Mouse (Mus musculus) cerebellum, adult 2 months (tissue): ENCODE measurements around the gene Dgke. TPM values are rescaled to one million over a fixed set of nuclear protein-coding genes. Genes with fewer than 3 reads are reported as not detected.
A peak's percentile ranks its signal among the peaks of the same experiment; 100 is the strongest.

Source experiments
- DNase-seq, 2 experiments: peaks; one replicate each; pipeline ENCODE4 v3.0.0; 2021
- H3K27ac ChIP-seq: fragments of 200-500 bp; 2 replicates; pipeline ENCODE4 v1.5.1; 2012; ENCODE audit warnings: low read length, control low read depth, inconsistent platforms; ENCODE audit not compliant: insufficient read depth
- H3K27me3 ChIP-seq: fragments of 200-500 bp; 2 replicates; pipeline ENCODE4 v1.6.1; 2012; ENCODE audit warnings: inconsistent platforms, mild to moderate bottlenecking, low read length, moderate library complexity; ENCODE audit not compliant: control insufficient read depth, insufficient read depth
- H3K4me1 ChIP-seq: fragments of 200-500 bp; 2 replicates; pipeline ENCODE4 v1.6.1; 2011; ENCODE audit warnings: low read length; ENCODE audit not compliant: control insufficient read depth, insufficient read depth
- H3K4me3 ChIP-seq: fragments of 200-500 bp; replicated peaks from 2 replicates; pipeline ENCODE3; 2011; ENCODE audit warnings: mild to moderate bottlenecking, low read depth, low read length, control low read depth; ENCODE audit not compliant: insufficient read depth
- CTCF ChIP-seq: fragments of 200-500 bp; IDR thresholded peaks from 2 replicates; pipeline ENCODE4 v1.5.1; 2011; ENCODE audit warnings: low read depth, mild to moderate bottlenecking, control low read depth, low read length, moderate library complexity, borderline replicate concordance; ENCODE audit not compliant: insufficient read depth
- POLR2A ChIP-seq: fragments of 200-500 bp; IDR thresholded peaks from 2 replicates; pipeline ENCODE4 v1.6.1; 2011; ENCODE audit warnings: low read length, control low read depth, borderline replicate concordance; ENCODE audit not compliant: insufficient read depth
- WGBS: fragments of 180-500 bp; shearing (Covaris S2); methylation state at CpG from one replicate; pipeline ENCODE4 v1.1.7; 2018; 5-methylcytosine and 5-hydroxymethylcytosine counted together
- polyA plus RNA-seq: library from polyadenylated mRNA; depleted of rRNA; stranded (reverse); fragments of >200 nt; gene quantifications from 2 replicates; pipeline ENCODE4 v1.2.3, GENCODE M21; 2012

The Dgke gene
- polyA plus RNA-seq, 1 experiment, result 34.0 TPM

GRCm38 (mm10) chr11:89039325-89039724, 27.3 kb downstream of the Dgke start:
- Histone ChIP-seq H3K4me3 (no peak overlapping the region), H3K27ac (no peak overlapping the region), H3K4me1 (no peaks in the 10 kb centered on the region), H3K27me3 (no peaks in the 10 kb centered on the region)
- TF ChIP-seq CTCF, result peak; percentile 71
- no peak for TF ChIP-seq POLR2A
- DNase-seq, result peak; percentile 33 to 39
- 23% methylated on average over 3 of the region's 3 CpGs for WGBS

DNA sequence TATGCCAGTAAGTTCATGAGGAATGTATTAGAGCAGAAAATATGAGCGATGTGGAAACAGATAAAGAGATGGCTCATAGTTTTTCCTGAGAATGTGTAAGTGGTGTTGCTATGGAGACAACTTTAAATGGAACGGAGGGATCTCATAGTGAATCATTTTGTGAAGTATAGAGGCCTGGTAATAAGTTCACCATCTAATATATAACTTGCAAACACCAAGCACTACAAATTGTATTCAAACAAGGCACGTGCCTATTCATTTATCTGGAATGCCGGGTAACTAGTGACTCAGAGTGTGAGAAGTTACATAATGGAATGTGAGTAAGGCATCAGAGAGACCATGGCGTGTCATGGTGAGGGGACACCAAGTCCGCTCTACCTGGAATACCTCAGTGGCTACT, 28.2 kb downstream of the Dgke start:
- Histone ChIP-seq H3K4me1 (no peaks in the 10 kb centered on the region), H3K27me3 (no peaks in the 10 kb centered on the region), H3K4me3 (no peak overlapping the region), H3K27ac (no peak overlapping the region)
- 78% methylated on average over 6 of the region's 6 CpGs for WGBS
- DNase-seq, result no peak
- no peak for TF ChIP-seq POLR2A
- no peak for TF ChIP-seq CTCF

GRCm38 (mm10) chr11:89035552-89035951, 31.1 kb downstream of the Dgke start:
- Histone ChIP-seq H3K27ac (no peak overlapping the region), H3K4me1 (no peaks in the 10 kb centered on the region), H3K27me3 (no peaks in the 10 kb centered on the region), H3K4me3 (no peak overlapping the region)
- WGBS, result 88% methylated on average over 3 of the region's 3 CpGs
- TF ChIP-seq POLR2A (no peak), CTCF (no peak)
- no peak for DNase-seq

- H3K4me1 ChIP-seq, result no peaks in the 10 kb centered on the region
- no peak overlapping the region for H3K27ac ChIP-seq
- H3K27me3 ChIP-seq, result no peaks in the 10 kb centered on the region
- TF ChIP-seq POLR2A (no peak), CTCF (no peak)
- H3K4me3 ChIP-seq, result no peak overlapping the region
- no peak for DNase-seq
These were observed 32.1 kb downstream of the Dgke start for GRCm38 (mm10) chr11:89034592-89034991.

GRCm38 (mm10) chr11:89031189-89031588, 35.5 kb downstream of the Dgke start:
- Histone ChIP-seq H3K27me3 (no peaks in the 10 kb centered on the region), H3K4me1 (no peaks in the 10 kb centered on the region), H3K27ac (no peak overlapping the region), H3K4me3 (no peak overlapping the region)
- TF ChIP-seq CTCF (no peak), POLR2A (no peak)
- DNase-seq, result no peak
- 73% methylated on average over 1 of the region's 1 CpGs for WGBS

- TF ChIP-seq CTCF (no peak), POLR2A (no peak)
These were observed 36.1 kb downstream of the Dgke start for GRCm38 (mm10) chr11:89030552-89030951.

DNA sequence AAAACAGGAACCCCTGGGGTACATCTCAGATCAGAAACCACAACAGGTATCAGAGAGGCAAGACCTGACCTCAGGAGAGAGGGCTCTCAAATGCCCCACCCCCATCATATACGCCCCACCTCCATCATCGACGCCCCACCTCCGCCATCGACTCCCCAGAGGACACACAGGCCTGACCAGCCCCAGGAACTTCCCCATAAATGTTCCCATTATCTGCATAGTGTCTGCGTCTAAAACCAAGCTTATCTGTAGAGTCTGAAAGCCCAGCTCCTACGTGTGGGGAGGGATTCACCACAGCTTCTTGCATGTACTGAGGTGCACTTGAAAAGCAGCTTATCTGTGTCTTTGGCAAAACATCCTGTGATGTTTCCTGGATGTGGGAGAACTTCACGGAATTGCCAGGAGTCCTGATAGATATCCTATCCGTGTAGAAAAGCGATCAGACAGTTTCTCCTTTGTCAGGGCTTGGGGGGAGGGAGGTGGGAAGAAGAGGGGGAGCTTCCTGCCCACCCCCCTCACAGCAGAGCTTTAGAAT, 37.7 kb downstream of the Dgke start:
- Histone ChIP-seq H3K4me3 (no peak overlapping the region), H3K4me1 (no peaks in the 10 kb centered on the region), H3K27ac (no peak overlapping the region), H3K27me3 (no peaks in the 10 kb centered on the region)
- 67% methylated on average over 10 of the region's 10 CpGs for WGBS
- TF ChIP-seq CTCF (no peak), POLR2A (no peak)
- no peak for DNase-seq

More at GRCm38 (mm10) chr11:89030552-89030951, 36.1 kb downstream of the Dgke start:
- 62% methylated on average over 6 of the region's 6 CpGs for WGBS
- no peaks in the 10 kb centered on the region for H3K27me3 ChIP-seq
- no peak for DNase-seq
- H3K4me3 ChIP-seq, result no peak overlapping the region
- H3K4me1 ChIP-seq, result no peaks in the 10 kb centered on the region
- no peak overlapping the region for H3K27ac ChIP-seq

- 71% methylated on average over 10 of the region's 10 CpGs for WGBS
- no peak overlapping the region for H3K27ac ChIP-seq
- H3K27me3 ChIP-seq, result no peaks in the 10 kb centered on the region
- H3K4me1 ChIP-seq, result no peaks in the 10 kb centered on the region
- no peak for DNase-seq
- H3K4me3 ChIP-seq, result no peak overlapping the region
- no peak for TF ChIP-seq POLR2A
- no peak for TF ChIP-seq CTCF
These were observed 38.7 kb downstream of the Dgke start for GRCm38 (mm10) chr11:89027955-89028361.

GRCm38 (mm10) chr11:89026117-89026516, 40.5 kb downstream of the Dgke start:
- no peaks in the 10 kb centered on the region for H3K27me3 ChIP-seq
- no peak overlapping the region for H3K4me3 ChIP-seq
- DNase-seq, result no peak
- TF ChIP-seq CTCF, result no peak
- TF ChIP-seq POLR2A, result no peak
- WGBS, result 99% methylated on average over 3 of the region's 3 CpGs
- H3K4me1 ChIP-seq, result no peaks in the 10 kb centered on the region
- no peak overlapping the region for H3K27ac ChIP-seq
